Mouse (Mus musculus) heart, embryonic 11.5 days (tissue): Measurements from ENCODE around the gene Iqsec3. TPM values are rescaled to one million over a fixed set of nuclear protein-coding genes. Genes with fewer than 3 reads are reported as not detected.
"Not testable (repeated sequence)": the region's sequence is repeated elsewhere in the genome, so short reads cannot be mapped to it uniquely, and the experiment has no call there.

Experiments
- ATAC-seq: fragments of 200-750 bp; cut with Nextera tagmentation; replicated peaks from 2 replicates; pipeline ENCODE4 v1.8.0; 2017; ENCODE audit warnings: moderate library complexity; ENCODE audit not compliant: insufficient number of reproducible peaks, low FRiP score, low TSS enrichment
- H3K27ac ChIP-seq: fragments of 300-500 bp; sonication (generic); 2 replicates; pipeline ENCODE4 v1.5.1; 2014; ENCODE audit warnings: mild to moderate bottlenecking, low read depth, low read length
- H3K27me3 ChIP-seq: fragments of 300-500 bp; sonication (generic); 2 replicates; pipeline ENCODE4 v1.6.1; 2014; ENCODE audit warnings: mild to moderate bottlenecking, low read length, mixed read lengths; ENCODE audit not compliant: control insufficient read depth, insufficient read depth
- H3K36me3 ChIP-seq: fragments of 300-500 bp; sonication (generic); 2 replicates; pipeline ENCODE4 v1.6.1; 2014; ENCODE audit warnings: mild to moderate bottlenecking, low read length, moderate library complexity, mixed read lengths; ENCODE audit not compliant: control insufficient read depth, insufficient read depth
- H3K4me1 ChIP-seq: fragments of 300-500 bp; sonication (generic); 2 replicates; pipeline ENCODE4 v1.6.1; 2014; ENCODE audit warnings: low read length; ENCODE audit not compliant: control insufficient read depth, insufficient read depth
- H3K4me2 ChIP-seq: fragments of 300-500 bp; sonication (generic); 2 replicates; pipeline ENCODE4 v1.6.1; 2014; ENCODE audit warnings: mild to moderate bottlenecking, moderate library complexity
- H3K4me3 ChIP-seq: fragments of 300-500 bp; sonication (generic); 2 replicates; pipeline ENCODE4 v1.5.1; 2014; ENCODE audit warnings: low read depth, low read length
- H3K9ac ChIP-seq: fragments of 300-500 bp; sonication (generic); 2 replicates; pipeline ENCODE4 v1.6.1; 2014; ENCODE audit warnings: mild to moderate bottlenecking, low read depth, low read length, moderate library complexity
- H3K9me3 ChIP-seq: fragments of 300-500 bp; sonication (generic); replicated peaks from 2 replicates; pipeline ENCODE4 v1.6.1; 2016; ENCODE audit warnings: low read length; ENCODE audit not compliant: control insufficient read depth
- WGBS: fragments of 180-500 bp; shearing (Covaris S2); extraction: QIAGEN DNeasy Blood & Tissue Kit; methylation state at CpG from one replicate; pipeline ENCODE4 v1.1.7; 2014; ENCODE audit not compliant: insufficient replicate concordance; 5-methylcytosine and 5-hydroxymethylcytosine counted together
- polyA plus RNA-seq: library from polyadenylated mRNA; unstranded; fragments of >200 nt; fragmentation: Nextera tagmentation; extraction: Ambion mirVana; gene quantifications from 2 replicates; pipeline ENCODE4 v1.2.1, GENCODE M21; 2014

The Iqsec3 gene
- polyA plus RNA-seq, 1 experiment from 2014 or later = 0.04 TPM

DNA sequence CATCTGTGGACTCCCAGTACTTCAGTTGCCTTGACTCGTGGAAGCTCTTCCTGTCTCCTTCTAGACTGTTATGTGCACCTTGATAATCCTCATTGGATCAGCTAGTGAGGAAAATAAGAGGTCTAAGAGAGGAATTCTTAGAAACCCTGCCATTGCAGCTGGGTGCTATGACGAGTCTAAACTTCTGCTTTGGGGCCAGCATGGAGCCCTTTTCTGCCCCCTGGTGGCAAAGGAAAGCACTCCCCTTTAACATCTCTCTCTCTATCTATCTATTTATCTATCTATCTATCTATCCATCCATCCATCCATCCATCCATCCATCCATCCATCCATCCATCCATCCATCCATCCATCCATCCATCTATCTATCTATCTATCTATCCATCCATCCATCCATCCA lies 106.9 kb downstream of the Iqsec3 start:
- ATAC-seq, H3K27me3 ChIP-seq: not testable (repeated sequence)
- WGBS = 16% methylated on average over 2 of the region's 2 CpGs

GRCm38 (mm10) chr6:121363956-121364355 lies 109.5 kb downstream of the Iqsec3 start:
- H3K9ac ChIP-seq = no peak overlapping the region
- H3K4me1 ChIP-seq = no peaks in the 10 kb centered on the region
- ATAC-seq = no peak
- no peaks in the 10 kb centered on the region for H3K27me3 ChIP-seq
- H3K27ac ChIP-seq = no peak overlapping the region
- 72% methylated on average over 4 of the region's 4 CpGs for WGBS
- no peaks in the 10 kb centered on the region for H3K9me3 ChIP-seq
- H3K4me2 ChIP-seq = no peak overlapping the region
- no peak overlapping the region for H3K4me3 ChIP-seq
- H3K36me3 ChIP-seq = no peaks in the 10 kb centered on the region

More for the DNA sequence above, 106.9 kb downstream of the Iqsec3 start:
- not testable (repeated sequence) for H3K4me1 ChIP-seq, H3K4me3 ChIP-seq, H3K4me2 ChIP-seq, H3K27ac ChIP-seq, H3K9ac ChIP-seq, H3K36me3 ChIP-seq, H3K9me3 ChIP-seq

- no peak overlapping the region for H3K4me2 ChIP-seq
- no peaks in the 10 kb centered on the region for H3K9me3 ChIP-seq
- no peak overlapping the region for H3K27ac ChIP-seq
- no peaks in the 10 kb centered on the region for H3K27me3 ChIP-seq
- no peaks in the 10 kb centered on the region for H3K36me3 ChIP-seq
- H3K4me1 ChIP-seq = no peaks in the 10 kb centered on the region
- no peak overlapping the region for H3K9ac ChIP-seq
- WGBS = 59% methylated on average over 6 of the region's 6 CpGs
- no peak overlapping the region for H3K4me3 ChIP-seq
- no peak for ATAC-seq
These were observed 110.4 kb downstream of the Iqsec3 start for GRCm38 (mm10) chr6:121363061-121363460.

GRCm38 (mm10) chr6:121357232-121357631 lies 116.2 kb downstream of the Iqsec3 start:
- no peaks in the 10 kb centered on the region for H3K9me3 ChIP-seq
- WGBS = 83% methylated on average over 6 of the region's 6 CpGs
- H3K27me3 ChIP-seq = no peaks in the 10 kb centered on the region
- H3K4me1 ChIP-seq = no peaks in the 10 kb centered on the region
- H3K27ac ChIP-seq = no peak overlapping the region
- ATAC-seq = no peak
- H3K4me3 ChIP-seq = no peak overlapping the region
- H3K9ac ChIP-seq = no peak overlapping the region
- H3K36me3 ChIP-seq = no peaks in the 10 kb centered on the region
- H3K4me2 ChIP-seq = no peak overlapping the region

DNA sequence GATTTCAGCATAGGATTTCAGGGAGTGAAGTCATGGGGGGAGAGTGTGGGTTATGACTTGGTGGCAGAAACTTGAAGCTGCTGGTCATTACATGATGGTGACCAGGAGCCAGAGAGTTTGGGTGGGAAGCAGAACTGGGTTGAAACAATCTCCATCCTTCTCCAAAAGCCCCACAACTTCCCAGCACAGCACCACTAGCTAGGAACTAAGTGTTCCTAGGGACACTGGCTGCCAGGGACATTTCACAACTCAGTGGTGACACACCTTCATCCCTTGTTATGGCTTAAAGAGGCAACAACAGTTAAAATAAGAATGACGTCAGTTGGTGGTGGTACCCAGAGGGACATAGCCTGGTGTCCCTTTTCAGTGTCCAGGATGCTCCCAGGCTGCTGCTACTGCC lies 117.4 kb downstream of the Iqsec3 start:
- no peak overlapping the region for H3K4me2 ChIP-seq
- no peak for ATAC-seq
- no peak overlapping the region for H3K27ac ChIP-seq
- H3K27me3 ChIP-seq = no peaks in the 10 kb centered on the region
- H3K4me1 ChIP-seq = no peaks in the 10 kb centered on the region
- H3K36me3 ChIP-seq = no peaks in the 10 kb centered on the region
- H3K9me3 ChIP-seq = no peaks in the 10 kb centered on the region
- no peak overlapping the region for H3K4me3 ChIP-seq
- 68% methylated on average over 1 of the region's 1 CpGs for WGBS
- no peak overlapping the region for H3K9ac ChIP-seq

DNA sequence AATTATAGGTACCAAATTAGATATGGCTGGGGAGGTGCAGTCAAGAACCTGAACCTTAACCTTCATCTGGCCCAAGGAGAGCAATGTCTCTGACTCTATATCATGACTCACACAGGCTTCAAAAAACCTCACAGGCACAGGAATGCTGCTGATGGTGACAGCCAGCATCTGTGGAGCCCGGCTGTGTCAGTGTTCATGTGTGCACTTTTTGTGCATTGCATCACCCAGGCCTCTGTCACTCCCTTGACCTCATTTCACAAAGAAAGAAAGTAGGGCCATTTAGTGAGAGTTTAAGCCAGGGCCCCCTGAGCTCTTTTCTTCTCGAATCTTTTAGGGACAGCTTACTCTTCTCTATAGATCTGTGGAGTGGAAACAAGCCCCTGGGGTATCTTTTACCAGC lies 121.2 kb downstream of the Iqsec3 start:
- Histone ChIP-seq H3K27me3 (no peaks in the 10 kb centered on the region), H3K4me2 (no peak overlapping the region), H3K4me3 (no peak overlapping the region), H3K9me3 (no peaks in the 10 kb centered on the region), H3K9ac (no peak overlapping the region), H3K36me3 (no peaks in the 10 kb centered on the region), H3K4me1 (no peaks in the 10 kb centered on the region), H3K27ac (no peak overlapping the region)
- no peak for ATAC-seq
- WGBS = 50% methylated on average over 2 of the region's 2 CpGs

DNA sequence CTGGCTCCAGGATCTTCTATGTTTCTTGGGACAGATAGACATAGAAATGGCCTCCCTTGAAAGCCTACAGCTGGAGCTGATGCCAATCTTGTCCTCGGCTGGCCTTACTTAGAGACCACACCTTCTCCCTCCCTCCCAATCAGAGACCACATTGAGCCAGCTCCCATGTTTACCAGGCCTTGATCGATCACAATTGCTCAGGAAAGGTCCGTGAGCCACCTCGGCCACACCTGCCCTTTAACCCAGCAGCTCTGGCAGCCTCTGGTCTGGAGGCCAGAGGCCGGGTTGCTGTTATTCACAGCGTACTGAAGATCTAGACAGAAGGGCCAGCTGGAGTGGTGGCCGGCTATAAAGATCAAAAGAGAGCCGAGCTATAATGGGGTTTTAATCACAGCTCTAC lies 127.0 kb downstream of the Iqsec3 start:
- Histone ChIP-seq H3K36me3 (no peaks in the 10 kb centered on the region), H3K9ac (no peak overlapping the region), H3K27ac (no peak overlapping the region), H3K4me2 (no peak overlapping the region), H3K9me3 (no peaks in the 10 kb centered on the region), H3K4me3 (no peak overlapping the region), H3K4me1 (no peaks in the 10 kb centered on the region), H3K27me3 (peaks cover 18% of the 10 kb centered on the region; the same call in 1 of the 2 replicates)
- WGBS = 65% methylated on average over 8 of the region's 8 CpGs
- ATAC-seq = no peak

DNA sequence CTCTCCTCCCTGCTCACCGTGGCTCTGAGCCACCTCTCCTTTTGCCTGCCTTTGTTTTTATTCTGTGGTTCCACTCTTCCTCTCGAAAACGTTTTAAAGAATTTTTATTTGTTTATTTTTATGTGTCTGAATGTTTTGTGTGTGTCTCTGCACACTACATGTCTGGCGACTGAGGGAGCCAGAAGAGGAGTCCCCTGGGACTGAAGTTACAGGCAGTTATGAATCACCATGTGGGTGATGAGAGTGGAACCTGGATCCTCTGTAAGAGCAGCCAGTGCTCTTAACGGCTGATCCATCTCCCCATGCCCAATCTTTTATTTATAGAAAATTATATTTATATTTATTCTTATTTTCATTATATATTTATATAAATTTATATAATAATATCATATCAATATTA lies 129.1 kb downstream of the Iqsec3 start:
- Histone ChIP-seq H3K4me2 (no peak overlapping the region), H3K27ac (no peak overlapping the region), H3K4me3 (no peak overlapping the region), H3K9me3 (no peaks in the 10 kb centered on the region), H3K4me1 (no peaks in the 10 kb centered on the region), H3K27me3 (peaks cover 18% of the 10 kb centered on the region; the same call in 1 of the 2 replicates), H3K9ac (no peak overlapping the region), H3K36me3 (no peaks in the 10 kb centered on the region)
- 62% methylated on average over 5 of the region's 5 CpGs for WGBS
- no peak for ATAC-seq

DNA sequence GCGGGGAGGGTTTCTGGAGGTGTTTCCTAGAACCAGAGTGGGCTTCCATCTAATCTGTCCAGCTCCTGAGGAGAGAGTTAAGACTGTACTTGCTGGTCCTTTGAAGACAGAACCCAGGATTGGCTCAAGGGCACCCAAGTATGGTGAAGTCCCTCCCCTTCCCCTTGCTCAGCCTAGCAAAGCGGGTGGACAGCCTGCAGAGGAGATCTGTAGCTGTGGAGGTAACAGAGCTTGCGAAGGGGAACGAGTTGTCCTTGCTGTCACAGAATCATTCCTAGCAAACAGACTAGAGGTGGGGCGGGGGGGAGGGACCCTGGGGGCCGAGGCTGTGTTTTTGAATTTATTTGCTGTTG lies 129.7 kb downstream of the Iqsec3 start:
- H3K4me3 ChIP-seq = no peak overlapping the region
- H3K4me1 ChIP-seq = no peaks in the 10 kb centered on the region
- 58% methylated on average over 6 of the region's 6 CpGs for WGBS
- no peak overlapping the region for H3K27ac ChIP-seq
- no peak for ATAC-seq
- H3K4me2 ChIP-seq = no peak overlapping the region
- H3K36me3 ChIP-seq = no peaks in the 10 kb centered on the region
- no peak overlapping the region for H3K9ac ChIP-seq
- H3K9me3 ChIP-seq = no peaks in the 10 kb centered on the region
- peaks cover 18% of the 10 kb centered on the region; the same call in 1 of the 2 replicates for H3K27me3 ChIP-seq
